Mouse (Mus musculus) fibroblast of lung, adult 2 months (primary cell): ENCODE measurements at regions not wholly inside any gene's neighbourhood (a gene's known extent, or its start where the extent isn't known, plus 50 kb on each side); places are given as distances from the start of the nearest gene placed in this dataset.

ENCODE experiments used
- DNase-seq: peaks from one replicate; pipeline ENCODE4 v3.0.0-alpha.2; 2011; ENCODE audit warnings: low read depth

DNA sequence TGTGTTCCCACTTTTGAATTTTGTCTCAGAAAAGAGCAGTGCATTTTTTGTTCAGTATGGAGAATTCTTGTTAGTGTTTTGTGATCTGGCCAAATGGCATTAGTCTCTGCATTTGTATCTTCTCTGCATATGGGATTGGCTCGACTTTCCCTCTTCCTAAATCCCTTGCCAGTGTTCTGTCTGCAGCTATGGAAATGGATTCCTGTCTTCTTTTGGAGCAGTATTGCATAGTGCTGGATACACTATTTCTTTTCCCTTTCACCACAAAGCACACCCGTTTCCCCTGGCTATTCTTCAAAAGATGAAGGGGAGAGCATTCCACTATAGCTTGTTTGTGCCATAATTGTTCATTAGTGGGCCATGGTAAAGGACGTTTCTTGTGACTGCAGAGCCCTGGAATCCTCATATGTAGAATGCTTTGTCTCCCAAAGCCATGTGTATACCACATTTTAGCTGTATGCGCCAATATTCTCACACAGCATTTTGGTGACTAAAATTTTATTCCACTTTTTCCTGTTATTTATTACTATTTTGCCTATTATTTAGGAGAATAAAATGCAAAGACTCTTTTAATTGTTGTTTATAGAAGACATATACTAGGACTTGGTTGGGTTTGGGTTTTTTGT lies 197.8 kb downstream of the Hs3st1 start:
- no peak for DNase-seq

DNA sequence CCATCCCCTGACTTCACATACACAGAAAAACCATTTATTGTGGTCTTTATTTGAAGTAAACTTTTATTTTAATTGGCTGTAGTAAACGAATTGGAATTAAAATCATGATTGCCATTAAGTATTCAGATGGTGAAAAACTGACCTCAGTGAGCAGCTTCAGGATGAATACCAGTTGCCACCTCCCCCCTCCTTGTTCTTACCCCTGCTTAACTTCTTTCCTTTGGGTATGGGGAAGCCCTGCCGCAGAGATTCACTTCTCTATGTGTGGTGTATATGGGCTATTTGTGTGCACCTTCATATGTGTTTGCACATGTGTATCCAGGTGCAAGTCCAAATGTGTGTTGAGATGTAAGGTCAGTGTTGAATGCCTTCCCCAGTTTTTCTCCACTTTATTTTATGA lies 218.2 kb downstream of the Hs3st1 start:
- DNase-seq, result no peak

DNA sequence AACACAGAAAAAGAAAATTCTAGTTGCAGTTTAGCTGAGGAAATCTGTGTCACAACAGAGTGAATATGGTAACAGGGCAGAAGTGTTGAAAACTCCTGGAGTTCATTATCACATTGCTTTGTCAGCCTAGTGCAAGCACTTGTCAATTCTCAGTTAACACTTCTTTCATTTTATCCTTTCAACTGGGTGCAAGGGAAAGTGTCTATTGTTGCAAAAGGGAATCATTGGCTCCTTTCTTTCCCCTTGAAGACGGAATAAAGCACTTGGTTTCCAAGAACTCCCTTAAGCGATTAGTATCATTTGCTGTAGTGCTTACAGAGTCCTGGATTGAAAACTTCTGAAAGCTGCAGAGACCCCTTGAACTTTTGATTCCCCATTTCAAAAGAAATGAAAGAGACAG lies 218.9 kb downstream of the Hs3st1 start:
- no peak for DNase-seq

DNA sequence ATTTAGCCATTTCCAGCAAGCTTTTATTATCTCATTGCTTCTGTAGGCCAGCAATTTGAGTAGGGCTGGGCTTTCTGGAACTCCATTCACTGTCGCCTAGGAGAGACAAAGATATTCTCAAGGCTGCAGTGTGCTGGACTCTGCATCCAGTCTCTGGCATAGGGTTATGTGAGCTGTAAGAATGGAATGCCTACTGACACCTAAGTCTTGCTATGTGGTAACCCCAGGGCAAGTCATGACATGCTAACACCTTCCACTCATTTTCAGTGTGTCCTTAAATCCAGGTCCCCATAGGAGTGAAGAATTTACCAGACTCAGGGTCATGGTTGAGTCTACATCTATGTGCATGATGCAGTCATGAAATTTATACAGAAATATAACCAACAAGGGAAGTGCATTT lies 245.0 kb downstream of the Hs3st1 start:
- no peak for DNase-seq

DNA sequence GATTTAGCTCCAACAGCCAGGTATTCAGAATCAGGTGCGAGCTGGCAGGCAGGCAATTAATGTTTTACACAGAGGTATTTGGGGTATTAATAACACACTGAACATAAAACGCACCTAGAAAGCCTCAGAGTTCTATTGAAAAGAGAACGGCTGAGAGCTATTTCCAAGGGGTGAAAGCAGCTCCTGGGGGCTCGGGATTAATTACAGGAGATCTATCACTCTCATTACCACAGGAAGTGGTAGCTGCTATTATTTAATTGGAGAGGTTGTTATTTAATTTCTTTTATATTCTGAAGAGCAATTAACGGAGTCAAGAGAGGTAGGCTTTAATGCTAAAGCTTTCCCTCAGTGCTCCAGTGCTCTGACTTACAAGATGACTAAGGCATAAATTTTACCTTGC lies 272.5 kb downstream of the Hs3st1 start:
- DNase-seq, result no peak

DNA sequence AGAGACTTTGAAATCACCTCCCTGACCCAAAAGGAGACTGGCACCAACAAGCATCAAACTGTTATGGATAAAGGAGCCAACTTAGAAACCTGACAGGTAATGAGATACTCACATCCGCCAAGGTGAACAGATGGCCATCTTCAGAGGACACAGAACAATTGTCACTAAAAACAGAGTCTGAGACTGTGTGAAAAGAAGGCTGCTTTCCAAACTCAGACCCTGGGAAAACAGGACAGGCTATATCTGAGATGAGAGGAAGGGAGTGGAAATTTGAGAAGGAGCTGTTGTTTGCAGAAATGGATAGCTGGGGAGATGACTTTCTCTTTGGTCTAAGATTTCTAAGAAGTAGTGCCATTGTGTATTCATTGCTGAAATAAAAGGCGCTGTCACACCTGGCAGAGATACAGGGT lies 297.2 kb downstream of the Hs3st1 start:
- DNase-seq, result no peak

DNA sequence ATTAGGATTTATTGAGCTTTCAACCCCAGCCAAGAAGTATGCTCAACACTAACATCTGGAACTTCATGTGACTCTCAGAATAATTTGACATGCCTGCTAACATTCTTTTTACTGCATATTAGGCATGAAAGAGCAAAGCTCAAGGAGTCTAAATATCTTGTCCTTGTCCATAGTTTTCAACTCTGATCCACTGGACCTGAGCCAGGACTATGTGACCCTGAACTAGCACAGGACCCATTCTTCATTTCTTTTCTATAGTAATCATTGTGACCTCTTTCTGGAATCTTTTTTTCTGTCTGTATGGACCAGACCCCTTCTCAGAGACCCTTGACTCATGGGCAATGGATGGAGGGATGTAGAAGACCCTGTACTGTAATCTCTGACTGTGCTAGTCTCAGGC lies 301.6 kb downstream of the Hs3st1 start:
- no peak for DNase-seq

DNA sequence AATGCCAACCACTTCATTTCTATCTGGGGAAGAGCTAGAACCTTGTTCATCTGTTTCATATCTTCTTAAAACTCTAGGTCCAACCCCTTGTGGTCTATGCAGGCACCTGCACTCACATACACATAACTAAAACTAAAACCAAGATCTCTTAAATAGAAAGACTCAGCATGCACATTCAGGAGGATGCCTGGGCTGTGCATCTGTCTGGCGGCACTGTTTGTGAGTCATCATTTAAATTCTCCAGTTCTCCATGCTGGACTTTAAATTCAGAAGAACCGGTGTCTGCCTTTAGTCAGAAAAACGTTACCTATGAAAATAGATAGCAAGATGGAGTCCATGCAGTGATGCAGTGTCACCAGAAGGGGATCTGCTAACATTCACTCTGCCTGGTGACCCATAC lies 314.5 kb downstream of the Hs3st1 start:
- no peak for DNase-seq

DNA sequence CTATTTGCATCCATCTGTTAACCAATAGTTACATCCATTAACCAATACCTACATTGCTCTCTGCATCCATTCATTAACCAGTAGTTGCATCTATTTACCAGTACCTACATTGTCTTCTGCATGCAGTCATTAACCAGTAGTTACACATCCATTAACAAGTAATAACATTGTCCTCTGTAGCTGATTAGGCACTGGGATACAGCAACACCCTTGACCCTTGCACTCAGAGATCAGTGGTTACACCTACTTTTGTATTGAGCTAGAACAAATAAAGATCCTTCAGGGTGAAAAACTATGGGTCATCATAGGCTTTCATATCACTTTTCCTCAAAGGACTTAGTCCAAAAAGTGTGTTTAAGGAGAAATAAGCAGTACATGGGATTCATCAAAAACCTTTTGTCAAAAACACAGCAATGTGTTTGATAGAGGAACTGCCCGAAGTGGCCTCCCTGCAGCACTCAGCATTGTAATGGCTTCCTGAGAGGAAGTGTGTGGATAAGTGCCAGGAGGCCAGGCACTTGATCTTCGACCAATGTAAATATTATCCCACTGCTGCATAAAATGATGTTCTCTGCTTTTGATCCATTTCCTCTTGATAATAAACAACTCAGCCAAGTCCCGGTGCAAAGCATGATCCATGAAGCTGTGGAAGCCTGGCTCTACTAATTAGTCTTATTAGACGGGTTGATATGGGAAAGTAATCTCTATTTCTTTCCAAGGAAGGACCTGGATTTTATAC lies 317.6 kb downstream of the Hs3st1 start:
- no peak for DNase-seq

DNA sequence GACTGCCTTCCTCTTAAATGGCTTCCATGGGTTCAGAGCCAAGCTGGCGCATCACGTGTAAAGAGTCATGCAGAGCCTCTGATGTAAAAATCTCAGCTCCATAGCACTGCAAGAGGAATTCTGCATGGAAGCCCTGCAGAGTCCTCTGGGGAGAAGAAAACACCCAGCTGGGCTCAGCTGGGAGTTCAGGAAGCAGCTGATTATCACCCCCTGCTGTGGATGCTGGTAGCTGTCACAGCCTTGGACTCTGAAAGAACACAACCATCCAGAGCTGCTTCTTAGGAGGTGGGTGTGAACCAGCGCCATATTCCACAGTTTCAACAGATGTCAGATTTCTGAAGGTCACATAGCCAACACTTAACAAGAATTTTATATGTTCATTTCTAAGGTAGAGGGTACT lies 329.2 kb downstream of the Hs3st1 start:
- DNase-seq, result no peak

DNA sequence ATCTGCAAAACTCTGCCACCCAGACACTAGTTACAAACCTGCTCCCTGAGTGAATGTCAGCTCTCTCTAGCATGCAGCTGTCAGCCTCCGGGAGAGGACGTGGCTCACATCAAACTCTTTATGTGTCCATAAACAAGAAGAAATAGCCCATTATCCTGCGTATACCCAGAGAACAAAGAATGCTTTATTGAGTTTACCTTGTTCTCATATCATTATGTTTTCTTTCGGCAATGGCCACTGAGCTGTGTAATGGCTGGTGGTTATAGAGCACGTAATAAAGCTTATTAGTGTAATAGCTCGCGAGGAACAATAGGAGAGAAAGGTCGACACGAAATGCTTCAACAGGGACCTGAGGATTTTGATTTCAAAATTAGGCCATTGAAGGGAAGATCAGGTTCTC lies 331.6 kb downstream of the Hs3st1 start:
- DNase-seq, result no peak

DNA sequence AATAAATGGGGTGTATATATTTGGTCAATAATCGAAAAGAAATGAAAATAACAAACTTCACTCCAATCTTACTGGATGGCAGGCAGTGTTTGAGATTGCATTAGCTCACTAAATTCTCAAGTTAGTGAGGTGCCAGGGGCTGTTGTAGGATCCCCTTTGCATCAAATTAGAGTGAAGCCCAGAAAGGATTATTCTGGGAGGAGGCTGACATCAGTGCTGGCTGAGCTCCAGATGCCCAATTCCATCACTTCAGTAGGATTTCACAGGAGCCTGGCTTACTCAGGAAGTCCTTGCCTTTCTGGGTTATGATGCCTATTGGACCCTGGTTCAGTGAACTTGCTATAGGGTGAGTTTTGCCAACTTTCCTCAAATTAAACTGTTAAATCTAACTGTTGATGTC lies 336.5 kb downstream of the Hs3st1 start:
- no peak for DNase-seq

DNA sequence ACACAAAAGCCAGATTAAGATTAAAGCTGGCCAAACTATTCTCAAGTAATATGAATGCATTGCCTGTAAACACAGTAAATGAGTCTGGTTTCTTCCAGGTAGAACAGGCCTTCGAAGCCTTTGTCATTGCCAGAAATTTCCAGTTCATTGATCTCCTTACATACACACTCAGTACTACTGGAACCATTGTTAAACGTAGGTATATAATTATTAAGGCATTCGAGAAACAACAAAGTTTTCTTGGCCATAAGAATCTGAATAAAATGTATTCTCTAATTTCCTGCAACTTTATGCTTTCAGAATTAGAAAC lies 337.5 kb downstream of the Hs3st1 start:
- no peak for DNase-seq

DNA sequence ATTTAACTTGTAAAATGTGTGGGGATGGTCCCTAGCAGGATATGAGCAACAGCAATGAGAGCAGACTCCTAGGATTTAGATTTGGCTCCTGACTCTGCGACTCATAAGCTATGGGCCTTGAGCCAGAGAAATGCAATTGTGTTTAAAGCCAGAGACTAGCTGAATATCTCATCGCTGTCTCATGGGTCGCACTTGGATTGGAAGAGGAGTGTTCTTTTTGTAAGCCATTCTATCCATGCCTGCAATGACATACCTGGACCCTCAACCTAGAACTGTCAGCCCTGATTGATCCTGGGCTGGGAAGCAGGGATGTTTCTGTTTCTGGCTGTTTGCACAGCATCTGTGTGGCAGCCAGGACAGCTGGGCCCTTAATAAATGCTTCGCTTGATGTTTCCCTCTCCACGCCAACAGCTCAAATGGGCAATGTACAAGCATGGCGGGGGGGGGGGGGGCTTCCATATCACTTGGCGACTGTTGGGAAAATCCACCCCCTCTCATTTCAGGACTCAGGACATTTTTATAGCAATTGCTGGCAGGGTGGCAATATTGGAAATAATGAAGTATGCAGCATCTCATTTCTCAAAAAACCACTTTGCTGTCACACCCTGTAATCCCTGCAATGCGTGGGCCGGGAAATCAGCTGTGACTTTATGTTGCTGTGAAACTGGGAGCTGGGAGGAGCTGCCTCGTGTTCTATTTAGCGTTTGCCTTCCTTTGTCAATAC lies 338.0 kb downstream of the Hs3st1 start:
- DNase-seq, result no peak

DNA sequence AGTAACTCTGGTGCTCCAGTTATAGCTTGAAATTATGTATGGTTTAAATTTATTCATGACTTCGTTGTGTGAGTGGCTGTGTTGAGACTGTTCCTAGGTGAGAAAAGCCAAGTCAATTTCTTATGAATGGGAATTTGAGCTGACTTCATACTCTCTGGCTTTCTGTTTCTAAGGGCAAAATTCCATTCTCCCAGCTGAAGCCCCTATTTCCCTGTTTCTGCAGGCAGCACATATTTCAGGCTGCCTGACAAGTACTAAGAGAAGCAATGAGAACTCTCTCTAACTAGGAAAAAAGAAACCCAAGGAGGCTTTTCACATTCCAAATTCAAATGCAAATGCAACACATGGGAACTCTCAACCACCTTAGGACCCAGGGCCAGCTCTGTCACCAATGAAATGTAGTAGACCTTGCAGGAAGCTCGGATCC lies 338.7 kb downstream of the Hs3st1 start:
- no peak for DNase-seq

DNA sequence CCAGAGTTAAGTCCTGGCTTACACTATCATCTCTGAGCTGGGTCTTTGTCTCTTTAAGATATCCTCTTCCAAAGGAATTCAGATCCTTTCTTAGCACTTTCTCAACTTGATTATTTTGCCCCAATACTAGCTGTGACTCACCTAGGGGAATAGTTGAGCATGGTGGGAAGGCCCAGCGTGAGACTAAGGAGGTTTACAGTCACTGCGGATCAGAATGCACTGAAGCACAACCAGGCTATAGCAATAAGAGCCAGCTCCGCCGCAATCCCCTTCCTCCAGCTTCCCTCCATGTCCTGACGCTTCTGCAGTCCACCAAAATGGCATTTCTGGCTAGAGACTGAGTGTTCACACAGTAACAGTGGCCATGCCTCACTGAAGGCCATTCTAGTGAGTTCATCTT lies 342.5 kb downstream of the Hs3st1 start:
- no peak for DNase-seq

DNA sequence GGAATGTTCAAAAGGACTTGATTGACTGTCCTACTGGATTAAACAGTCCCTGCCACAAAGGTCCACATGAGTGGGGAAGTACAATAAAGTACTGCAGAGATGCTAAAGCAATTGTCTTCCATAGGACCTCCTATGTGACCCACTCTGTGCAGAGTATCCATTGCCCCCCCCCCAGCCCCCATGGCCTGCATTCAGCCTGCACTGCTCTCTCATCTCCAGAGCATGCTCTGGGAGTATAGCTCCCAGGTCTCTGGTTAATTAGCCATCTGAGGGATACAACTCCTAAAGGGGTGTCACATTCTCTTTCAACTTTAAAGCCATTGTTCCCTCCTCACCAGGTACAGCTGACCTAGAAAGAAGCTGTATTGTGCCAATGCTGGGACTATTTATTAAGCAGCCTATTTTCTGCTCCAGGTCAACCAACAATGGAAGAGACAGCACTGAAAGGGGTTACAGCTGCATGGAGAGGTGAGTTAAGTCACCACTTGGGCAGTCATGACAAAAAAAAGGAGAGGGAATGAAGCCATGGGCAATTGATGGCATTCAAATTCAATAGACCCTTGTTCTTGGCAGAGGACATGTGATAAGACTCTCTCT lies 364.8 kb downstream of the Hs3st1 start:
- DNase-seq, result no peak

DNA sequence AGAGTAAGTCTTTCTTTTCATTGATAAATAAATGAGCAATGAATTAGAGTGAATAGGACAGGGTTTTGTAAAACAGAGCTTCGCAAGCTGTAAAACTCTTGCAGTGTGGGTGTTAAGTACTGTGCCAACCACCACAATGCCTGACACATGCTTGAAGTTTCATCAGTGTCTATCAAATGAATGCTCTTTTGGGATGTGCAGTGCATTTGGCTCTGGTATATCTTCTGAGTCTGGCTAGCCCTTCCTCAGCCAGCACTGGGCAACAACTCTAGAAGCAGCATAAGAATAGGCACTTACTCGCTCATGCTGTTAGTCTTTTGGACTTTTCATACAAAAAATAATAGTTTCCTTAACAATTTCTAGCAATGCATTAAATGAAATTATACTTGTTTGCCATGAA lies 370.9 kb downstream of the Hs3st1 start:
- no peak for DNase-seq

DNA sequence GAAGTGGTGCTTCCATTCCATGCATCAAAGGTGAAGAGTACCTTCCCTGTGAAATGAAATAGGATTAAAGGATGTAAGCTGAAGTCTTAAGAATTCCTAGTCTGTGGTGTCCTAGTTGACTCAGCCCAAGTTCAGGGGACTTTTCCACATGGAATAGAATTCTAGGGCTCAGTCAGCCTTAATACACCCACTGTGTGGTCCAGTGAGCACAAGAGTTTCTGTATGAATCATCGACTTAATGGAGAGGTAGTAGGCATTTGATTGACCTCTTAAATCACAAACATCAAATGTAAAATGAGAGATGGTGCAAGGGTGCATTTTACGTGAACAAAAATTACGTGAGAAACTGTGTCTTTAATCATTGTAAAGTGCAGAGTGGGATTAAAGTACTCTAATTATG lies 381.1 kb downstream of the Hs3st1 start:
- DNase-seq, result no peak

DNA sequence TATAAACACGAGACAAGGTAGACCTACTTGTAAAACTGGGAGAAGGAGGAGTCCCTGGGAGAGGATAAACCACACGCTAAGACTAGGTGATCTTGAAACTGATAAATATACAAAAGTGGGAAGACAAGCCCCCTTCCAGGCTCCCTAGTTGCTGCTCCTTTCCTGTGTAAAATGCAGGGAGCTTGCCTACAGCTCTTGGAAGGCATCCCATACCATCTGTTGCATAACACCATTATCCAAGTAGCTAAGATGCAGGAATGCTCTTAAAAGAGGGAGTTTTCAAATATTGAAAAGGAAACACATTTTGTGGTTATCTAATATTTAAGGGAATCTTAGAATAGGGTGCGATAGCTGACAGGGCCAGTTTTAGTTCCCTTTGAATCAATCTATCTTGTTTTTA lies 406.6 kb downstream of the Hs3st1 start:
- no peak for DNase-seq

DNA sequence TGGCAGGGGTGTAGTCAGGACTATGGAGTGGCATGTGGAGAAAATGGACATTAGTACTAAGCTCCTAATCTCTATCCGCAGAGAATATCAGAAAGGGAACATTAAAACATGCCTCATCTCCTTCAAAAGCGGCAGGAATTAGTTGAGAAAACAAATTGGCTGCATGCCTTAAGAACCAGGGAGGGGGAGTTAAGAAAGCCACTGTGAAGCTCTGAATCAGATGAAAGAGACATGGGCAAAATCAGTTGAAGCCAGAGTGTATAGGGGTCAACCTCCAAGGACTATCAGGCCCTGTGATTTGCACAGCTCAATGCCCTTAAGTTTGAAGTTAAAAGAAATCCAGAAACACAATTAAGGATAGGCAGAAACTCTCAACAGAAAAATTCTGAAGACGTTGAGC lies 408.3 kb downstream of the Hs3st1 start:
- DNase-seq, result no peak

DNA sequence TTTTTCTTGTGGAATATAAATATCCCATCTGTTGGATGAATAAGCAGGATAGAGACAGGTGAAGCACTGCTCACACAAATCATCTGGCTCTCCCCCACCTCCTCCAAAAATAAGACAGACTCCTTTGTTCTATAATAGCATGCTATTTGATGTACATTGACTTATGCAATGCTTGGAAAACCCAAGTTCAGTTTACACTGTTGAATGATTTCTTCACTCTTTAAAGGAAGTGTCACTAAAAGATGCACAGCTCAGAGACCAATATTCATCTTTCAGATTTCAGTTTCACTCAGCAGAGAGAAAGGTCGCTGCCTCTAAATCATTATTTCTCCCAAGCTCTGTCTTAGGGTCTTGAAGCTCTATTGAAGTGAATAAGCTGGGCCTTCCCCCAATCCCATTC lies 417.4 kb downstream of the Hs3st1 start:
- DNase-seq, result no peak

DNA sequence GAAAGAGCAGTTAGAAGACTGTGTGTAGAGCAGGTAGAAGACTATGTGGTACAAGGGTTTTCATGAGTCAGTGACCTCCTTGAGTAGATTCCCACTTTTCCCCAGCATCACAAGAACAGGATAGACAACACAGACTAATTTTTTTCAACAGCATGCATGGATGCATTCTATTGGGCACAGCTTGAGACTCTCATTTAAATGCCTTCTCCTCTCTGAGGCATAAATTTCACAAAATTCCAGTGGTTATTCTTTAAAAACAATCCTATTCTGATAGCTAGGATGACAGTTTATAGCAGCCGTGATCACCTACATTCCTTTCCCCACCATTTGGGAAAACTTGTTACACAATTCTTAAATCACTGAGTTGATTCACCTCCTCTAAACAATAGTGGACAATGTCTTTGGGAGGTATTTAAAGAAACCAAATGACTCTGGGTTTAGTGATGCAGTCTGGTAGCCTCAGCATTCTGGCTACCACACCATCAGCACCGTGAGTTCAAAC lies 418.7 kb downstream of the Hs3st1 start:
- no peak for DNase-seq
